Mouse (Mus musculus): ENCODE data around the gene Itgav.

DNA sequence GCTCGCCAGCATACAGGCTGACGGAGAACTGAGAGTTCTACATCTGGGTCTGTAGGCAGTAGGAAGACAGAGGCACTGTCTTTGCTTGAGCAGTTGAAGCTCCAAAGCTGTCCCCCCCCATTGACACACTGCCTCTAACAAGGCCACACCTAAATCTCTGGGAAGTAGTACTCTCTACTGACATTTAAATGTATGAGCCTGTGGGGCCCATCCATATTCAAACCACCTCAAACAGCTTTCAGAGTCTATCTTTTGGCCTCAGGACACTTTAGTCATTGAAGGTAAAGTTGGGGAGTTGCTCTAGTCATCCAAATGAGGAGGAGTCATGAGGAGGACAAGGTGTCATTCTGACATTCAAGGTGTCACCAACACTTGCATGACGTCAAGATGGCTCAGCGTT lies 5.9 kb upstream of the Itgav start:
- no peak for TF ChIP-seq CTCF (IDR thresholded peaks at IDR 0.05; ENCODE audit: insufficient read depth, low read length)
- TF ChIP-seq POLR2A (IDR thresholded peaks at IDR 0.05; ENCODE audit: borderline replicate concordance, extremely low read depth, low read depth, low read length) = no peak

All from lung, adult 2 months (tissue).